Mouse (Mus musculus) ovary, postnatal 14 days (tissue): ENCODE data around the gene Ankdd1b.

Experiments
- DNase-seq: peaks from one replicate; pipeline ENCODE4 v3.0.0; 2022; ENCODE audit warnings: low spot score

Ankdd1b gene

GRCm38 (mm10) chr13:96407040-96407439 lies 64.0 kb downstream of the Ankdd1b start:
- peak; percentile 22 for DNase-seq

- no peak for DNase-seq
Observed at GRCm38 (mm10) chr13:96405518-96405917, 65.5 kb downstream of the Ankdd1b start.

- no peak for DNase-seq
Observed at GRCm38 (mm10) chr13:96401251-96401650, 69.7 kb downstream of the Ankdd1b start.

GRCm38 (mm10) chr13:96389301-96389700 lies 81.7 kb downstream of the Ankdd1b start:
- no peak for DNase-seq

- peak; percentile 100 for DNase-seq
Observed at GRCm38 (mm10) chr13:96388042-96388888, 82.7 kb downstream of the Ankdd1b start, which contains the start of gene Poc5. Gene Poc5 (plus strand): TSS chr13:96388294.

- DNase-seq = no peak
Observed at GRCm38 (mm10) chr13:96377883-96378282, 93.1 kb downstream of the Ankdd1b start.

- DNase-seq = no peak
Observed at GRCm38 (mm10) chr13:96376871-96377270, 94.1 kb downstream of the Ankdd1b start.

- no peak for DNase-seq
Observed at GRCm38 (mm10) chr13:96375519-96375918, 95.5 kb downstream of the Ankdd1b start.
